Mouse (Mus musculus) CH12F3 (cell line): ENCODE results near the gene Tollip.
"Not testable (repeated sequence)": the region's sequence is repeated elsewhere in the genome, so short reads cannot be mapped to it uniquely, and the experiment has no call there.

Experiments used
- in situ Hi-C: fragments of 300-500 bp; cut with MboI; formaldehyde crosslinking; loops from 2 replicates; pipeline ENCODE4 v1.14.3; 2020; ENCODE audit warnings: low sequenced_read_pairs

Tollip gene

DNA sequence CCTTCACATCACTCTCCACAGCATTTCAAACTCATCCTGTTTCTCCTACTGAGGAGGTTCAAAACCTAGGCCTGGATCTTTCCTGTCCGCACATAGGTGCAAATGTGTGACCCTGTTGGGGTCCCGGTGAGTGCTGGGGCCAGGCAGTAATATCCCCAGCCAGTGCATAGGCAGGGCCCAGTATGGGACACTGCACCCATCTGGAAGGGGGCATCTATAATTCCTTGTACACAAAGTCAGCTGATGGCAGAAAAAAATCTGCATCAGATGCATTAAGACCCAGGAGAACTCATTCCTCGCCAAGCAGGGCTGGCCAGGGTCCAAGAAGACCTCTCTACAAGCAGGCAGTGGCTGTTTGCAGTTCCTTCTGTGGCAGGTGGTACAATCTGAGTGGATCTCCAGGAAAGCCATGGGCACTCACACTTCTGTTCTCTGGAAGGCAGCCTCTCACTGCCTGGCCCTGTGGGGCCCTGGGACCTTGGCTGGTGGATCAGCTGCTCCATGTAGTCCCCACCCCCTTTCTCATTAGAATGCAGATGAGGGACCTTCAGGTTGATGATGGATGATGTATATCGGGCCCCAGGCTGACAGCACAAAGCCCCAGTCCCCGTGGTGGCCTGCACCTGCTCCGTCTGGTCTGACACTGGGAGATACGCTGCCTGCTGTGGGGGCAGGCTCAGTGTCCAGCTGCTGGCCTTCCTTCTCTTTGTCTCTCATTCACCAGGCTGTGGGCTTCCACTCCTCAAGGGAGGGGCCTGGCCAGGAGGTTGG is 16.0 kb upstream of the Tollip start:
- in situ Hi-C loops = loop anchor here (25.0 kb wide), 1 partner anchor 172 kb away; no protein-coding TSS in a partner anchor

GRCm38 (mm10) chr7:141928642-141929041 is 10.3 kb upstream of the Tollip start:
- in situ Hi-C loops = loop anchor here (25.0 kb wide), 1 partner anchor 166 kb away; no protein-coding TSS in a partner anchor

DNA sequence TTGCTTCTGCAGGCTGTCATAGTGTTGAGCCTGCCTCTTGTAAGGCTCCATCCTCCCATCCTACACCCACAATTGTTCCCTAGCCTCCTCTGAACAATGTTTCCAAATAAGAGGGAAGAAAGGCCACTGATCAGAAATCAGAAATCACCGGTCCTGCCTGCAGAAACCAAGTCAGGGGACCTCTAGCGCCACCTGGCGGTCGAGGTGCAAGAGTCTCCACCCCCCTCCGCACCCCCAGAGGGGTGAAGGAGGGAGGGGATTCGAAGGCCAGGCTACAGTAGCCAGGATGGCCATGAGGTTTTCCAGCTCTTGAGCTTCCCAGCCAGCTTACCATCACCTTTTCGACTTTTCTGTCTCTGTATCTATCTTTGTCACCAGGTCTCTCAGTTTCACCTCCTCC is 6.6 kb upstream of the Tollip start:
- in situ Hi-C loops = loop anchor here (25.0 kb wide), 1 partner anchor 163 kb away; no protein-coding TSS in a partner anchor

DNA sequence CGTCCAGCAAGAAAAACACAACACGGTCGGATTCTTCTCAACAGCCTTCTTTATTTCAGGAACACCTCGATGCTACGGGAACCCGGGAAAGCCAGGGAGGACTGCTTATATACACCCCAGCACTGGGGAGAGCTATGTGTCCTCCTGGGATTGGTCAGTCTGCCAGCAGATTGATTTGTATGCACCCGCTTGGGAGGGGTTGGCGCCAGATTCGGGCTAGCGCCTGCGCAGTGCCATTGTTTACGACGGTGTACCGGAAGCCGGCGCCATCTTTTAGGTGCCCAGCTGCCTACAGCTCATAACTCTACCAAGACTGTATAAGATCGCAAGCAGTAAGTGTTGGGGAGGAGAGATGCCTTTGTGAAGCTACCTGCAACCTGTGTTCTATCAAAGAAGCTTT is 5.8 kb upstream of the Tollip start:
- in situ Hi-C loops = not testable (repeated sequence)

DNA sequence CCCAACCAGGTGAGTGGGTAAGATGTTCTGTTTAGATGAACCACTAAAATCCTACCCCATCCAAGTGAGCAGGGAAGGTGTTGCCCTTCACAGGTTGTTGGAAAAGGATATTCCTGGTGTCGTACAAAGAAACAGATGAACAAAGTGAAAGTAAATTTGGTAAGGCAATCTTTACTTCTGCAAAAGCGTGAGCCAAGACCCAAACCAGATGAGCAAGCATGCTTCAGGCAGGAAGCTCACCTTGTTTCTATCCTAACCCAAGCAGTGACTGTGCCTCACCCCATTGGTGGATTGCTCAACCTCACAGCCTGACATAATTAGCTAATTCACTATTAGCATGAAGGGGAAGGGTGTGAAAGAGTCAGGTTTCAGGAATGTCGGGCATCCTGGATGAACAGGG is 7.0 kb downstream of the Tollip start:
- in situ Hi-C loops = no loop called here

DNA sequence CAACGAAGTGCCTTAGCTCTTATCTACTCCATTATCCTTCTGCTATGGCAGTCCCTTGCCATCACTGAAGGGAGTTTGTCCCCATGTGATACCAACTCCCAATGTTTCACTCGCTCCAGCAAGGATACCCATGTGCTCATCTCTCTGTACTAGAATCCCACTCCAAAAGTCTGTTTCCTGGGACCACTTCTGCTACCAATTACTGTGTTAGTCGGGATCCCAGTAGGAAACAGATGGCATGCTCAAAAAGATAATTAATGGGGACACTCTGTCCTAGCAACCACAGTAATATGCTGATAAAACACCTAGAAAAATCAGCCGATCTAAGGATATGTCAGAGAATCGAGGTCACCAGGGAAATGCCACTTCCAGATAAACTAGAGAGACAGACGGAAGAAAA is 9.7 kb downstream of the Tollip start:
- in situ Hi-C loops = no loop called here

- in situ Hi-C loops = no loop called here
These were observed 15.5 kb downstream of the Tollip start for GRCm38 (mm10) chr7:141902791-141903190.

DNA sequence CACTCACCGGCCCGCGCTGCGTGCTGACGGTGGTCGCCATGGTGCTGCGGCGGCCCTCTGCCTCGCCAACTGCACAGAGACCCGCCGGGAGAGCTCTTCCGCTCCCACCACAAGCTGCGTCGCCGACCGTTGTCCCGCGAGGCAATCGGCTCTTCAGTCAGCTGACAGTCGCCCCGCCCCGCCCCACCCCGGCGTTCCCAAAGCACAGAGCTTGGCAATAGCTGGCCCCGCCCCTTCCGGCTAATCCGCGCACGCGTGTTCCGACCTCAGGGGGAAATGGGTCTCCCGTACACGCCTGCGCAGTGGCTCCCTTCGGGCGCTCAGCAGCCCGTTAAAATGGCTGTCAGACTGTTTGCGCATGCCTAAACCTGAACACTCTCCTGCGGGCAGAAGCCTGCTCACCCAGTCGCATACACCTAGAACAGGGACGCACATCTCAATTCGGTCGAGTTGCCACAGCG is 16.0 kb downstream of the Tollip start:
- in situ Hi-C loops = no loop called here

- in situ Hi-C loops = no loop called here
These were observed 16.5 kb downstream of the Tollip start for GRCm38 (mm10) chr7:141901825-141902224.

- in situ Hi-C loops = no loop called here
These were observed 26.2 kb downstream of the Tollip start for GRCm38 (mm10) chr7:141892151-141892550.

- in situ Hi-C loops = no loop called here
These were observed 39.5 kb downstream of the Tollip start for GRCm38 (mm10) chr7:141878813-141879212.

- in situ Hi-C loops = no loop called here
These were observed 43.4 kb downstream of the Tollip start for GRCm38 (mm10) chr7:141874891-141875290.

DNA sequence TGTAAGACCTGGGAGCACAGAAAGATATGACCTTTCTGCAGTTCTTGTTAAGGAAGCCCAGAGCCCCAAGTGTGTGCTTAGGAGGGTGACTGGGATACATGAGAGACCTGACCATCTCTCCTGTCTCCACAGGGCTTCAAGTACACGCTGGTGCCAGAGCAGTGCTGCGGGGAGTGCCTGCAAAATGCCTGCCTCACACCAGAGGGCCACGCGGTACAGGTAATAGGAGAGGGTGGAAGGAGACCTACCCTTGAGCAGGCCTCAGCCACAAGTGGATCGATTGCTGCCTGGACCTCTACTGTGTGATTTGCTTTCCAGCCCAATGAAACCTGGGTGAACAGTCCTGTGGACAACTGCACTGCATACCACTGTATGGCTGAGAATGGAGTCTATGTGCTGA is 47.8 kb downstream of the Tollip start:
- in situ Hi-C loops = no loop called here

- in situ Hi-C loops = no loop called here
These were observed 48.7 kb downstream of the Tollip start for GRCm38 (mm10) chr7:141869644-141870043.

GRCm38 (mm10) chr7:141861046-141861445 is 57.3 kb downstream of the Tollip start:
- in situ Hi-C loops = no loop called here

DNA sequence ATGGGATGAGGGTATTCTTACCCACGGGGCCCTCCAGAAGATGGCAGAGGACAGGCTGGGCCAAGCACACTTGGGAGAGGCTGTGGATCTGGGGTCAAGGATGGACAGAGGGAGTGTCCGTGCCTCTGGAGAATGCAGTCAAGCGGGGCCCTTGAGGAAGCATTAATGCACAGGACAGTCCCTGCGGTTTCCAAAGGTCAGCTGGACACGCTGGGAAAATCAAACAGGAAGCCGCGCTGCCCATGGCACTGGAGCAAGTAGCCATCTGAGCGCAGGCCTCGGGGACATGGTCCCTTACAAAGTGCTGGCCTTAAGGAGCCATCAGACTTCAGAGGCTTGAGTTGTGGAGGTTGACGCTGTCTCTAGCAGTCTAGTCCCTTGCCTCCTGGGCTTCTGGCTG is 78.0 kb downstream of the Tollip start:
- in situ Hi-C loops = no loop called here

GRCm38 (mm10) chr7:141838779-141839178 is 79.5 kb downstream of the Tollip start, which contains the start of gene Muc5b:
Muc5b (plus strand) TSS chr7:141839070.
- in situ Hi-C loops = no loop called here

GRCm38 (mm10) chr7:141836423-141836822 is 81.9 kb downstream of the Tollip start:
- in situ Hi-C loops = no loop called here

- in situ Hi-C loops = no loop called here
These were observed 82.4 kb downstream of the Tollip start for GRCm38 (mm10) chr7:141835941-141836340.
